Mouse (Mus musculus): ENCODE results near the gene Sp140. TPM values are rescaled to one million over a fixed set of nuclear protein-coding genes. Genes with fewer than 3 reads are reported as not detected.

Sp140 gene
- polyA plus RNA-seq, 1 experiment from 2014 or later, result 0.40 TPM

GRCm38 (mm10) chr1:85680226-85680625 lies 80.0 kb downstream of the Sp140 start:
- no peak overlapping the region for H3K27ac ChIP-seq (ENCODE audit: low read length)
- H3K9ac ChIP-seq (ENCODE audit: low read depth, low read length), result no peak overlapping the region
- H3K4me2 ChIP-seq (ENCODE audit: low read length), result no peak overlapping the region
- no peak overlapping the region for H3K4me3 ChIP-seq (ENCODE audit: low read depth, low read length)
- no peaks in the 10 kb centered on the region for H3K9me3 ChIP-seq (replicated peaks; ENCODE audit: control insufficient read depth, low read length, poor library complexity, severe bottlenecking)
- no peak for ATAC-seq
- H3K36me3 ChIP-seq (ENCODE audit: control insufficient read depth, insufficient read depth, low read length), result no peaks in the 10 kb centered on the region
- no peaks in the 10 kb centered on the region for H3K4me1 ChIP-seq (ENCODE audit: control insufficient read depth, insufficient read depth, low read length)
- 72% methylated on average over 4 of the region's 4 CpGs for WGBS
- no peaks in the 10 kb centered on the region for H3K27me3 ChIP-seq (ENCODE audit: control insufficient read depth, insufficient read depth, low read depth, low read length)

GRCm38 (mm10) chr1:85686666-85687065 lies 86.5 kb downstream of the Sp140 start:
- no peaks in the 10 kb centered on the region for H3K36me3 ChIP-seq (ENCODE audit: control insufficient read depth, insufficient read depth, low read length)
- no peak for ATAC-seq
- H3K4me3 ChIP-seq (ENCODE audit: low read depth, low read length), result no peak overlapping the region
- no peaks in the 10 kb centered on the region for H3K9me3 ChIP-seq (replicated peaks; ENCODE audit: control insufficient read depth, low read length, poor library complexity, severe bottlenecking)
- H3K27me3 ChIP-seq (ENCODE audit: control insufficient read depth, insufficient read depth, low read depth, low read length), result no peaks in the 10 kb centered on the region
- WGBS, result 74% methylated on average over 5 of the region's 5 CpGs
- H3K27ac ChIP-seq (ENCODE audit: low read length), result no peak overlapping the region
- H3K4me1 ChIP-seq (ENCODE audit: control insufficient read depth, insufficient read depth, low read length), result no peaks in the 10 kb centered on the region
- H3K9ac ChIP-seq (ENCODE audit: low read depth, low read length), result no peak overlapping the region
- H3K4me2 ChIP-seq (ENCODE audit: low read length), result no peak overlapping the region

- Histone ChIP-seq H3K27me3 (ENCODE audit: control insufficient read depth, insufficient read depth, low read depth, low read length) (no peaks in the 10 kb centered on the region), H3K4me3 (ENCODE audit: low read depth, low read length) (no peak overlapping the region), H3K9me3 (replicated peaks; ENCODE audit: control insufficient read depth, low read length, poor library complexity, severe bottlenecking) (no peaks in the 10 kb centered on the region), H3K9ac (ENCODE audit: low read depth, low read length) (no peak overlapping the region), H3K36me3 (ENCODE audit: control insufficient read depth, insufficient read depth, low read length) (no peaks in the 10 kb centered on the region), H3K4me2 (ENCODE audit: low read length) (no peak overlapping the region), H3K4me1 (ENCODE audit: control insufficient read depth, insufficient read depth, low read length) (no peaks in the 10 kb centered on the region), H3K27ac (ENCODE audit: low read length) (no peak overlapping the region)
- ATAC-seq, result no peak
- 79% methylated on average over 5 of the region's 5 CpGs for WGBS
Observed at GRCm38 (mm10) chr1:85687346-85687745, 87.2 kb downstream of the Sp140 start.

- Histone ChIP-seq H3K36me3 (ENCODE audit: control insufficient read depth, insufficient read depth, low read length) (no peaks in the 10 kb centered on the region), H3K27me3 (ENCODE audit: control insufficient read depth, insufficient read depth, low read depth, low read length) (no peaks in the 10 kb centered on the region), H3K4me2 (ENCODE audit: low read length) (no peak overlapping the region), H3K27ac (ENCODE audit: low read length) (no peak overlapping the region), H3K4me1 (ENCODE audit: control insufficient read depth, insufficient read depth, low read length) (no peaks in the 10 kb centered on the region), H3K9ac (ENCODE audit: low read depth, low read length) (no peak overlapping the region), H3K9me3 (replicated peaks; ENCODE audit: control insufficient read depth, low read length, poor library complexity, severe bottlenecking) (no peaks in the 10 kb centered on the region), H3K4me3 (ENCODE audit: low read depth, low read length) (no peak overlapping the region)
- no peak for ATAC-seq
- 91% methylated on average over 3 of the region's 3 CpGs for WGBS
Observed at GRCm38 (mm10) chr1:85690544-85690943, 90.4 kb downstream of the Sp140 start.

- Histone ChIP-seq H3K4me3 (ENCODE audit: low read depth, low read length) (no peak overlapping the region), H3K9ac (ENCODE audit: low read depth, low read length) (no peak overlapping the region), H3K4me2 (ENCODE audit: low read length) (no peak overlapping the region), H3K4me1 (ENCODE audit: control insufficient read depth, insufficient read depth, low read length) (no peaks in the 10 kb centered on the region), H3K36me3 (ENCODE audit: control insufficient read depth, insufficient read depth, low read length) (no peaks in the 10 kb centered on the region), H3K27me3 (ENCODE audit: control insufficient read depth, insufficient read depth, low read depth, low read length) (no peaks in the 10 kb centered on the region), H3K27ac (ENCODE audit: low read length) (no peak overlapping the region), H3K9me3 (replicated peaks; ENCODE audit: control insufficient read depth, low read length, poor library complexity, severe bottlenecking) (no peaks in the 10 kb centered on the region)
- no peak for ATAC-seq
- WGBS, result 79% methylated on average over 1 of the region's 1 CpGs
Observed at GRCm38 (mm10) chr1:85692281-85692680, 92.1 kb downstream of the Sp140 start.

GRCm38 (mm10) chr1:85693280-85693679 lies 93.1 kb downstream of the Sp140 start:
- no peak overlapping the region for H3K4me3 ChIP-seq (ENCODE audit: low read depth, low read length)
- H3K9me3 ChIP-seq (replicated peaks; ENCODE audit: control insufficient read depth, low read length, poor library complexity, severe bottlenecking), result no peaks in the 10 kb centered on the region
- H3K27ac ChIP-seq (ENCODE audit: low read length), result no peak overlapping the region
- no peak for ATAC-seq
- 81% methylated on average over 3 of the region's 3 CpGs for WGBS
- no peaks in the 10 kb centered on the region for H3K27me3 ChIP-seq (ENCODE audit: control insufficient read depth, insufficient read depth, low read depth, low read length)
- no peaks in the 10 kb centered on the region for H3K4me1 ChIP-seq (ENCODE audit: control insufficient read depth, insufficient read depth, low read length)
- no peak overlapping the region for H3K4me2 ChIP-seq (ENCODE audit: low read length)
- no peak overlapping the region for H3K9ac ChIP-seq (ENCODE audit: low read depth, low read length)
- H3K36me3 ChIP-seq (ENCODE audit: control insufficient read depth, insufficient read depth, low read length), result no peaks in the 10 kb centered on the region

Other genes with a start within 250 kb of the Sp140 start
- not detected in 2 replicates for gene G530012D18Rik, start 24.7 kb upstream of the Sp140 start, polyA plus RNA-seq (2015; fragmentation: Nextera tagmentation; extraction: Ambion mirVana)
- 0.26 and 0.82 TPM in 2 replicates for gene Sp110, start 1.6 kb upstream of the Sp140 start, polyA plus RNA-seq (2015; fragmentation: Nextera tagmentation; extraction: Ambion mirVana)
- gene Sp100, start 49.6 kb downstream of the Sp140 start, polyA plus RNA-seq (2015; fragmentation: Nextera tagmentation; extraction: Ambion mirVana), result 0.33 TPM in 1 of 2 replicates, not detected in the other
- gene A630001G21Rik, start 178.3 kb downstream of the Sp140 start, polyA plus RNA-seq (2015; fragmentation: Nextera tagmentation; extraction: Ambion mirVana), result 0.19 and 0.27 TPM in 2 replicates
- 49.4 and 51.1 TPM in 2 replicates for gene Cab39, start 193.1 kb downstream of the Sp140 start, polyA plus RNA-seq (2015; fragmentation: Nextera tagmentation; extraction: Ambion mirVana)